Mouse (Mus musculus) CD4-positive, CD25-positive, alpha-beta regulatory T cell, adult 4 months (primary cell): Measurements from ENCODE around the gene Trmt61a. TPM values are rescaled to one million over a fixed set of nuclear protein-coding genes. Genes with fewer than 3 reads are reported as not detected.
"Not testable (repeated sequence)": the region's sequence is repeated elsewhere in the genome, so short reads cannot be mapped to it uniquely, and the experiment has no call there.

Experiments
- ATAC-seq: one replicate; pipeline ENCODE4 v1.8.0; 2017
- polyA plus RNA-seq, 2 experiments: library from polyadenylated mRNA; unstranded; fragments of 100-300 nt; shearing (Covaris generic); gene quantifications; one replicate each; pipeline ENCODE4 v1.2.1; 2017

The Trmt61a gene
- polyA plus RNA-seq, 2 experiments from 2014 or later, result 2.9 to 4.8 TPM

- ATAC-seq, result no peak
Measured at GRCm38 (mm10) chr12:111699542-111699941, 21.6 kb downstream of the Trmt61a start.

GRCm38 (mm10) chr12:111700920-111701458, 23.1 kb downstream of the Trmt61a start:
- ATAC-seq, result no peak

DNA sequence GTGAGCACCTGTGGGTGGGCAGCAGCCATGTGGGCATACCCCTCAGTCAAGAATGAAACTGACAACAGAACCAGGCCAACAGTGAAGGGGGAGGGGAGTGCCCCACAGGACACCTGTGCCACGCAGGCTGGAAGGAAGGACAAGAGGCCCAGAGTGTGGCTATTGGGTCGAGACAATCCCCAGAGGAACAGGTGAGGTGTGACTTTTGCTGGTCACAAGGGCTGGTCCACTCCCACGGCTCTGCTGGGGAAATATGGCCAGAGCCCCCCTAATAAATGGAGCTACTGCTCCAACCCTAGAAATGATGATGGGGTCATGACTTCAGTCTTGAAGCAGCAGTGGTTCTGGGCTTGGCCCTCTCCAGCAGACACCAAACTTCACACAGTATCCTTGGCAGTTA, 25.4 kb downstream of the Trmt61a start:
- no peak for ATAC-seq

- ATAC-seq, result no peak
Measured at GRCm38 (mm10) chr12:111704609-111705008, 26.7 kb downstream of the Trmt61a start.

- no peak for ATAC-seq
Measured at GRCm38 (mm10) chr12:111705186-111705973, 27.5 kb downstream of the Trmt61a start.

DNA sequence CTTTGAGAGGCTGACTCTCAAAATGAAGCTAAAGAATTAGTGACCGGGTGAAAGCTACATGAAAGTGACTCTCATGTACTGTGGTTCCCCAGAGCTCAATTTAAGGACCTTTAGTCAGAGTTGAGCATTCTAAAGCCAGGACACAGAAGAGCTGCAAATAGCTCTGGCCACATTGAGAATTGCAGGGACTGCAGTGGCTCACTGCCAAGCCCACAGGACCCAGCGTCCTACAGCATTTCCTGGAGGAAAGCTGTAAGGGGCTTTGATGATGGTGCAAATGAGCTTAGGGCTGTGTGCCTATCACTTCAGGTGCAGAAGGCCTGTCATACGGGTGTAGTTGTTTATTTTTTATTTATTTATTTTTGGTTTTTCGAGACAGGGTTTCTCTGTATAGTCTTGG, 30.3 kb downstream of the Trmt61a start:
- no peak for ATAC-seq

DNA sequence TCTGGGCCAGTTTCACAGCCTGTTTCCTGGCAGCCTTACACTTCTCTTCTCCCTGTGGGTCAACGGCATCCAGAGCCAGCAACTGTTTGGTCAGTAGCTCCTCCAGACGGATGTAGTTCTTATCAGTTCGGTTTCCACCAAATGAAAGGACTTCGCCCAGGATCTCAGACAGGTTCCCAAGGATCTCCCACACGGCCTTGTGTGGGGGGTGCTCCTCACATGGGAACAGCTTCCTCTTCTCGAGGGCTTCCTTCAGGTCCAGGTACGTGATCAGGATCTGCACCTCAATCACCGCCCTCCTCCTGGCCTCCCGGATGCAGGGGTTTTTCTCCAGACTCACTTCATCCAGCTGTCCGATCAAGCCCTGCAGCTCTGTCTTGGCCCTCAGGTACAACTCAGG, 32.2 kb downstream of the Trmt61a start:
- ATAC-seq, result no peak

DNA sequence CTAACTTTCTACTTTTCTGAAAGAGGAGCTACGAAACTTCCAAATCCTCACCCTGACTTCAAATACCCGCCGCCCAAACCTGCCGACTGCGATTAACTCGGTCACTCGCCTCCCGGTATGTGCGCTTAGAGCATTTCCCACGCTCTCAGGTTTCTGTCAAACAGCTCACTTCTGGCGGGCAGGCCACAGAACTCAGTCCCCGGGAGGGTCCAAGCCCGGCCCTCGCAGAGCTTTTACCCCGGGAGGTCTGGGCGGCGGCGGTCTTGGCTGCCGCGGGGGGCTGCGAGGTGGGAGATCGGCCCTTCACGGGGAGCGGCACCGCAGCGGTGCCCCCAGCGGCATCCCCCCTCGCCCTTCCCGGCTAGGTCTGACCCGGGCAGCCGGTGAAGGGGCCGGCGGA, 34.6 kb downstream of the Trmt61a start:
- no peak for ATAC-seq

DNA sequence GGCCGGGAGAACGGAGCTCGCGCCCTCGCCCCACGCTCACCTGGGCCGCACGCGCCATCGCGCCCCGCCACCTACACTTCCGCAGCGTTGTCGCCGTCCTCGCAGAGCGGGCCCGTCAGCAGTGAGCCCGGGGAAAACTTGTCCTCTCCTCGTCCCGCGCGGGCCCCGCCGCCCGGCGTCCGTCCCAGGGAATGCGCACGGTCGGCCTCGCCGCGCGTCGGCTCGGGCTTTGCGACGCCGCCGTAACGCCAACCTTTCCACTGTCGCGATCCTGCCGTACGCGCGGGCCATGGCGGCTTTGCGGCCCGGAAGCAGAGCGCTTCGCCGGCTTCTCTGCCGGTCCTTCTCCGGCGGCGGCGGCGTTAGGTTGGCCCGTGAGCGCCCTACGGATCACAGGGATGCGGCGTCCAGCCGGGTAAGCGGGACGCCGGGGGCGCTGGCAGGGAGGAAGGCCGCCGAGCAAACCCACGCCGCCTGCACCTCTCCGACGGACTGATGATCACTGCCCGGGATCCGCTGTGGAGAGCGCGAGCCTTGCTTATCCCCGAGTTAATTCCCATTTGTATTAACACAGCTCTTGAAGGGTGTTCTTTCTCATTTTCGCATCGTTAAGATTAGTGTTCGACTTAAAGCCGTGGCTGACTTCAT, 35.2 kb downstream of the Trmt61a start, which contains the start of the genes Bag5 and Apopt1:
Bag5 (minus strand) TSS at position 254 of the 648 bp plus-strand sequence.
Apopt1 (plus strand) TSS at position 258 of the 648 bp plus-strand sequence.
- peak; percentile 99 for ATAC-seq

DNA sequence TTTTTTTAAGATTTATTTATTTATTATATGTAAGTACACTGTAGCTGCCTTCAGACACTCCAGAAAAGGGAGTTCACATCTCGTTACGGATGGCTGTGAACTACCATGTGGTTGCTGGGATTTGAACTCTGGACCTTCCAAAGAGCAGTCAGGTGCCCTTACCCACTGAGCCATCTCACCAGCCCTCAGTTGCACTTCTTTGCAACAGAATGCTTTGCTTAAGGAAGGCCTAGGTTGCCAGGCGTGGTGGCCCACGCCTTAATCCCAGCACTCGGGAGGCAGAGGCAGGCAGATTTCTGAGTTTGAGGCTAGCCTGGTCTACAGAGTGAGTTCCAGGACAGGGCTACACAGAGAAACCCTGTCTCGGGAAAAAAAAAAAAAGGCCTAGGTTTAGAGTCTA, 36.0 kb downstream of the Trmt61a start:
- ATAC-seq, result not testable (repeated sequence)

DNA sequence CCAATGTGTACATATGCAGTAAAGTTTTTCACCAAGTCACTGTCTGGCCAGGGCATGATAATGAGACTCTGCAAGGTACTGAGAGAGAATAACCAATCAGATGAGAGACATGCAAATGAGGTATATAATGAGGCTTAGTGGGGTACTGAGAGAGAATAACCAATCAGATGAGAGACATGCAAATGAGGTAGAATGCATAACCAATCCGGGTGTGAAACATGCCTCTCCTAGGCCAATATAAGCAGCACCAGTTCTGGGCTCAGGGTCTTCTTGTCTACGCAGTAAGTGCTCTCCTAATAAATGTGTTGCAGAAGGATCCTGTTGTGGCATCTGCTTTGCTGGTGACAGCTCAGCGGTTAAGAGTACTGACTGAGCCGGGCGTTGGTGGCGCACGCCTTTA, 38.6 kb downstream of the Trmt61a start:
- ATAC-seq, result no peak

- ATAC-seq, result no peak
Measured at GRCm38 (mm10) chr12:111718656-111719055, 40.8 kb downstream of the Trmt61a start.

- no peak for ATAC-seq
Measured at GRCm38 (mm10) chr12:111720222-111720621, 42.3 kb downstream of the Trmt61a start.

GRCm38 (mm10) chr12:111722654-111723053, 44.7 kb downstream of the Trmt61a start:
- no peak for ATAC-seq

GRCm38 (mm10) chr12:111724638-111725337, 46.9 kb downstream of the Trmt61a start:
- no peak for ATAC-seq

DNA sequence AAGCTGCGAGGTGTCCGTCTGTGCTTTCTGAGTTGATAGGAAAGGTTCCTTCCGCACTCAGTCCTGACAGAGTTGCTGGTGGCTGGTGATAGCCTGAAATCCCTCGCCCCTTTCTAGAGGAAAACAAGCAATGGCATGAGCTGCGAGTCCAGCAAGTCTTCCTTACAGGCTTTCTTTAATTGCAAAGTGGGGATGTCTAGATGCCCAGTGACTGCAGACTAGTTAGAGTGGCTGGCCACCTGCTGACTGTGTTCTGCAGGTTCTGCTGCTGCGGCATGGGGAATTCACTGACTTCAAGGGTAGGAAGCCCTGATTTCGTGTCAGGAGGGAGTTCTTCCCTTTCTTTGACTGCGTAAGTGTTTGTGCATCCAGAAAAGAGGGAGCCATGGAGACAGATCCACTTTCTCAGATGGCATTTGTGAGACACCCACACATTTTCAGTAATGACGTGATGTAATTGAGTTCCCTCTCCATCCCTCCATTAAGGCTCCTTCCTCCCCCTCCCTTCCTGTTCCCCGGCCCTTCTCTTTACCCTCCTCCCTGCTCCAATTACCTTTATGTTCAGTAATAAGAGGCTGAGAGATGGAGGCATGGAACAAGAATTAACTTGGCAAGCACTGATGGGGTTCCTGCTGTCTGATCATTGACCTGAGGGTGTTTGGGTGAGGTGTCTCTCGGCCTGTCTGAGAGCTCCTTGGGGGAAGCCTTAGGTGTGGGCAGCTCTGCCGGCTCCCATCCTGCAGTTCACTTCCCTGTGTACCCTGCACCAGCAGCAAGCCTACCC, 47.6 kb downstream of the Trmt61a start:
- no peak for ATAC-seq

GRCm38 (mm10) chr12:111726122-111726463, 48.2 kb downstream of the Trmt61a start:
- ATAC-seq, result no peak

DNA sequence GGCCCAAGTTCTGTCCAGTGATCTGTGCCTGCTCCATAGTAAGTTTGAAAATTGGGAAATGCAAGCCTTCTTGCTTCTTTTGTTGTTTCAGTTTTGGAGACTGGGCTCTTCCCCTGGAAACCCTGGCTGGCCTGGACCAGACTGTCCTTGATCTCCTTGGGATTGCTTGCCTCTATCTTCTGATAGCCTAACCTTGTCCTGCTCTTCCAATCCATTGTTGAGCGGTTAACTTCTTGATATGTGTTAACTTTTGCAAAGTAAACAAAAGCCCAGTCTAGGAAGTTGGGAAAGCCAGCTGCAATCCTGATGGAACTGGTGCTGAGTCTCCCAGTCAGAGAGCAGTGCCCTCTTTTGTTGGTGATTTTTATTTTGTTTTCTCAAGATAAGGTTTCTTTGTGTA, 50.1 kb downstream of the Trmt61a start:
- no peak for ATAC-seq

- ATAC-seq, result peak; percentile 99
Measured at GRCm38 (mm10) chr12:111731822-111732807, 54.2 kb downstream of the Trmt61a start.

GRCm38 (mm10) chr12:111732921-111733320, 55.0 kb downstream of the Trmt61a start:
- ATAC-seq, result no peak
